Mouse (Mus musculus): ENCODE measurements around the gene Fam166b. TPM values are rescaled to one million over a fixed set of nuclear protein-coding genes. Genes with fewer than 3 reads are reported as not detected.
A peak's percentile ranks its signal among the peaks of the same experiment; 100 is the strongest.

The Fam166b gene
- total RNA-seq, 2 experiments from 2014 or later, result 0.27 to 0.97 TPM

DNA sequence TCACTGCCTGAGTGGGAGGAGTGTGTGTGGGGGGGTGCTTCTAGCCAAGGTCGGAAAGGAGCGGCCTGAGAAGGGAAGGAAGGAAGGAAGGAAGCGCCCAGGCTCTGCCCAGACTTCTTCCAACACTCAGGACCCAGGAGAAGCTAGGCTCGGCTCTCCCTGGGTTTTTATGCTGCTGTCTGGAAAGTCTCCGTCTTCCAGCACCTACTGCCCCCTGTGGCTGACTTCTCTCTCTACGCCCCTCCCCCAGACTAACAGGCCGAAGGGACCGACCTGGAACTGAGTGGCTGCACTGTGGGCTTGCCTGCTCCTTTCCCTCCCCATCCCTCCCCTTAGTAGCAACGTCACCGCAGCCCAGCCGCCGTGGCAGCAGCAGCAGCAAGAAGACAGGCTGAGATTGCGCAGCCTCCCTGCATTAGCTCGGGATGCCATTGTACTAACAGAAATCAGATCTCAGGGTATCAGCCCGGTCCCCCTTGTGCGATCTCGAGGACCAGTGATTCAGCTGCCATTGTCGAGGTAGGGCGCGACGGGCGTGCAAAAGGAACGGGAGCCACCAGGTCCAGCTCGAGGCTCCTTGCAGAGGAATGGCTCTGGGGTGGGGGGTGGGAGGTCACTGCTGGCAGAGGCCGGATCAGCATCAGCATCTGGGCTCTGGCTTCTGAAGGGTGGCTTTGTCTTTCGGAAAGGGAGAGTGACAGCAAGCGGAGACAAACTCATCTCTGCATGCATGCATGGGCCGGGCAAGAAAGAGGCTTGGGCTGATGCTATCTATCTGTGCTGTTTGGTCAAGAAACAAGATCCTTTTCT is 22.6 kb downstream of the Fam166b start:
- DNase-seq, result peak; percentile 84

DNA sequence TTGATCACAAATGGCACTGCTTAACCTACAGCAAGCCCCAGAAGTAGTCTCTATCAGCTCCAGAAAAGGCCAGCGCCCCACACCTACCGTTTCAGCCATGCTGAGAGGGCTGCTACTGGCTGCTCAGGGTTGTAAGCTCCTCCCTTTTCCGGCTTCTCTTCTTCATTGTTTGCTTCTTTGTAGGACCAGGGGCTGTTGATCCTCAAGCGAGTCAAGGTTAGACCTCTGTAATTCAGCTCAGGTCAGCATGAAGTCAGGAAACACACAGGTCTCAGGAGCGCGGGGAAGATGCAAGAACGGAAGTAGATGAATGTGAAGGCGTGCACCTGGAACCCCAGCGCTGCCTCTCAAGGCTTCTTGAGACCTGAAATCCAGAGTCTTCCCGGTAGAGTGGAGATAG is 24.2 kb downstream of the Fam166b start:
- DNase-seq, result no peak

DNA sequence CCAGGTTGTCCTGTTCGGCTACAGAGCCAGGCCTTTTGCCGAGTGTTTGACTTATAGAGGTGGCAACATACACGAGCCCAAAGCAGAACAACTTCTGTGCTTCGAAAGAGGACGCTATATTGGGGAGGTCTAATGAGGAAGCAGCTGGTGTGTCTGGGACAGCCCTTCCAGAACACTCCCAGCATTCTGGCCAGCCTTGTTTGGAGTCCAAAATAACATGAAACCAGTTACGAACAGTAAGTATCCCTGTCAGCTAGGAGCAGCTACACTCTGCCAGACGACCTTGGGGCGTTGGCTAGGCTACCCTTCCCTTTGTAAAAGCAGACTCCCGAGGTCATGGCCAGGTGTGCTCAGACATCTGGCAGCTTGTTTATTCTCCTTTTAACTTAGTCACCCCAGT is 26.7 kb downstream of the Fam166b start:
- DNase-seq, result peak; percentile 54

DNA sequence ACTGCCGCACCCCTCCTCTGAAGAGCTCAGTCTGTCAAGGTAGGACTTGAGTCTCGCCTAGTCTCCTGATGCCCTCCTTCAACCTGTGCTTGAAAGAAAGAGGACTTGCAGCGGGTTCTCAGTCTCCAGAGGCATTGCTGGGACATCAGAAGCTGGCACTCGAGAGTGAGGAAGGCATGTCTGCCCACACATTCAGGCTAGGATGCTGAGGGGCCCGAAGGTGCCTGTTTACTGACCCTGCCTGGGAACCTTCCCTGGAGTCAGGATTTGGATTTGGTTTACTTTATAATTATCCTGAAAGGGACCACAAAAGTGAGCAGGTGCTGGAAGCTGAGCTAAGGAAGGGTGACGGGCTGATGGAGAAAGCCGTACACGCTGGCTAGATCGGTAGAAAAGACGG is 27.4 kb downstream of the Fam166b start:
- DNase-seq, result no peak

DNA sequence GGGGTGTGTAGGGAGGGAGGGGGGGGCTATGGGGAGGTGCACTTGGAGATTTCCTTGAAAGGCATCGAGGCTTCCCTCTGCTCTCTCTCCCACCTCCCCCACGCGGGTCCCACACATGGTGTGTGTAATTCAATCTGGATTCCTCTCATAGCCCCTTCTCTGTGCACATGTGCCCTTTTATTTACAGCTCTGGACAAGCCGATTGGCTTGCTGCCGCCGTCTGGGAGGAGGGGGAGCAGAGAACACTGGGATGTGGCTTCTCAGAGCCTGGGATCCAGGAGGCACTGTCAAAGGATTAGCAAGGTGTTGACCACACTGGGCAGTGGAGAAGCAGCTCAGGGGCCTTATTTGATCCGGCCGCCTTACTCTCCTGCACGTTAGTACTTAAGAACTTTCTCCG is 28.0 kb downstream of the Fam166b start:
- DNase-seq, result no peak

DNA sequence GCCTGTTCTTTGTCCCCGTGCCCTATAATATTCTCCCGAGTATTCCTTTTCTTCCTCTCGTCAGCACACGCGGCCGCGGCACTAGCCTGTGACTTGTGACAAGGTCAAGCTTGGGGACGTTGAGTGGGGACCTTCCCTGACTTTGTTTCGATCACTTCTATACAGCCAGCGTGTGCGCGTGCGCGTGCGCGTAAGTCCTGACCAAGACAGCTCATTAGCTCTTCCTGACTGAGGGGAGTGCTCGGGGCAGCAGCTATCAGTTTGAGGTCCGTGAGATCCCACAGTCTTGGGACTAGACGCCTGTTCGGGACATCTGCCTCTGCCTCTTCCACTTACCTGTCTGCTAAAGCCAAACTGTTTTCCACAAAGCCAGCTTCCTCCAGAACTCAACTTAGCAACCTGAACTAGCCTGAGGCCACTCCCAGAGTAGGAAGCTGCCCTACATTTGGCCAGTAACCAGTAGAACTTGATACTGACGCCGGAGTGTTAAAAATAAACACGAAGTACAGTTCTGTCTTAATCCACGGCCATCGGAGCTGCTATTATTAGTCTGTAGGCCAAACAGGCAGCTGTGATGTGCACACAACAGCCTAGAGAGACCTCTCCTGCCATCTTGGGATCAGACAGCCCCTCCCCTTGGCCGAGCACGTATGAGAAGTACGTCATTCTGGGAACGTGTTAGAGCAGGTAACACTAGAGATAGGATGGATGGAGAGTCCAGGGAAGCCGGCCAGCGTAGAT is 29.4 kb downstream of the Fam166b start:
- no peak for DNase-seq

DNA sequence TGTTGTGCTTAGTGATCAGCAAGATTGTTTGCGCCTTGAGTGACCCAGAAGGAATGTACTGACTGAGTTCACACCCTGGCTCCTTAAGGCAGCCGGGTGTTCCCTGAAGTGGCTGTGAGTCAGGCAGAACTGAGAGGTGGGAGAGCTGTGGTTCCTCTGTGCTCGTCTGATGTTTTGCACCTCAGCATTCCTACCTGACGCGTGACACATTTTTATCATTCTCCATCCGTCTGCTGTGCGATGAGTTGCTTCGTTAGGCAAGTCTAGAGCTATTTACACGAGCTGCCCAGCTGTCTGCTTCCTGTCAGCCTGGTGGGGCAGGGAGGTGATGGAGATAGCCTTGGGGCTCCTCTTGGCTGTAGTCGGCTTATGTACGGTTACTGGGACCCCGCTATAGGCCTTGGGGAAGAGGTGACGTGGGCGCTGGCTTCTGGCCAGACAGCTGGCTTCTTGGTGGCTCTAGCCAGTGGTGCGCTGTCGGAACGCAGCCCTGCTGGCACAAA is 30.1 kb downstream of the Fam166b start:
- peak; percentile 83 for DNase-seq

DNA sequence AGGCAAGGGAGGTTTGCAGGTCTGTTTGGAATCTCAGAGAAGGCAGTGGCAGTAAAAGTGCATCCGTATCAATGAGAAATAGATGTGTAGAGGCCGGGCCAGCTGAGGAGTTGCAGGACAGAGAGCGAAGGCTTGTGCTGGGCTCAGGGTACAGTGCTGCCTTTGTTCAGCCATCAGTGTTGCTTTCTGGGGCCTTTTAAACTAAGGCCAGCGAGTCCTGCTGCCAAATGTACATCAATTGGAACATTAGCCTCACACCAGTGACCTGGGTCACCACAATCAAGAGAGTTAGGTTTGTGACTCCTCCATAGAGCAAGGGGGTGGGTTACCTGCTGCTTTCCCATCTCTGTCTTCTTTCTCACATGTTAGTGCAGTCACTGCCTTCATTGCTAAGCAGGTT is 30.9 kb downstream of the Fam166b start:
- no peak for DNase-seq

DNA sequence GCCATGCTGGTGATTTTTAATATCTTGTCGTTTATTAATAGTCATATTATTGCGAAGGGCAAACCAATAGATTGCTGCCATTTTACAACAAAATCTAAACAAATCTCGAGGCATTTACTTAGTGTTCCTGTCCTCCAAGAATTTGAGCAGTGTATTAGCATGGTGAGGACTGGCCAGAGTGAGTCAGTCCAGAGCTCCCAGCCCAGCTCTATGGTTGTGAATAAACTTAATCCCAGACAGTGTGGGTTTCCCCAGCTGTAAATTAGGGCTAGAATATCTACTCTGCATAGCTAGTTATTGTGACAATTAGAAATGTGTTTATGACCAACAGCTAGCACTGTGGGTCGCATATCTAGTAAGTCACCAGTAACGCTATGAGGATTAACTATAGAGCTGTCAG is 32.6 kb downstream of the Fam166b start:
- no peak for DNase-seq

DNA sequence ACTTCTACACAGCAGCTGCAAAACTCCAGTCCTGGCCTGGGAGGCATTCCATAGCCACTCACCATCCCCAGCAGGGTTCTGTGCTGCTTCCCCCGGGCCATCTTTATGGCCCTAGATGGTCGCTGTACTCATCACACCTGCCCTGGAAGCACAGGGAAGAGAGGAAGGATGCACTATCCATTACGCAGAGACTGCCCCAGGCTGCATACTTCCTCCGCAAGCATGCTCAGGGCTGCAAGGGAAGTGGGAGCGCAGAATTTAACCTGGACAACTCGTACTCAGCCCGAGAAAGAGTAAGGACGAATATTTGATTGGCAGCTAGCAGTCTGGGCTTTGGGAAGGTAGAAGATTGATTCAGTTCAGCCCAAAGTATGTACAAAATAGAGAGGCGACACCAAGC is 33.1 kb downstream of the Fam166b start:
- no peak for DNase-seq

DNA sequence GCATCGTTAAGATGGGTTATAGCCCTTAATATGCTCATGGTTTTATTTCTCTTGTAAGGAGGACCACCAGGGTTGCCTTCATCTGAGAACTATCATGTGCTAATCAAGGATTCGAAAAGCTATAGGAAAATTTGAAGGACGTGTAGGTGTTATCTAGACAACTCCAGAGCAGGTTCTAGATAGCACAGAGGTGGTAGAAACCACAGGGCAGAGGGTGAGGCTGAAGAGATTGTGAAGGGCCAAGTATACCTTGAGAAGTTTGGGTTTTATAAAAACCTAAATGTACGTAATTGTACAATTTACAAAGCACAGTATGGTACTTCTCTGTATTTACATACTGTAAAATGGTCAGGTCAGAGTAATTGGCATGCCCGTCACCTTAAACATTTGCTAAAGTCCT is 33.8 kb downstream of the Fam166b start:
- DNase-seq, result no peak

DNA sequence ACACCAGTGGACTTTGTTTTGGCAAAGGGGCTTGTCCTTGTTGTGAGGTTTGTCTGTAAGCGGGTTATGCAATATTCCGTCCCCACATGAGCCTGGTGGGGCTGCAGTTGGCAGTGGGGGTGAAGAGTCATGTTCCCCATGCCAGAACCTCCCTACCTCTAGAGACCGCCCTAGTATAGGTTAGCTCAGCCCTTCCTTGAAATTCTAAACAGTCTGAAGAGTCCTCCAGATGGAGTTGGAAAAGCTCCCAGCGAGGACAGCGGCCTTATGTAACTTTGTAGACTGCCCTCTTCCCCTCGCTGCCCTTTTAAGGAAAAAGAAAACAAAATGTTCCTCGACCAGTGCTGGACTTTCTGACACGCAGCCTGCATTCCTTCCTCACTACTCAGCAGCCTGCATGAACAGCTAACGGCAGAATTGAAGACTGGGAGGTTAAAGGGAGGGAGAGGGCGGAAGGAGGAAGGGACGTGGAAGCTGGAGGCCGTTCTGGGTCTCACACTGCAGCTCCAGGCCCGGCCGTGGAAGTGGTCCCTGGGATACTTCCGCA is 34.5 kb downstream of the Fam166b start:
- peak; percentile 75 for DNase-seq

DNA sequence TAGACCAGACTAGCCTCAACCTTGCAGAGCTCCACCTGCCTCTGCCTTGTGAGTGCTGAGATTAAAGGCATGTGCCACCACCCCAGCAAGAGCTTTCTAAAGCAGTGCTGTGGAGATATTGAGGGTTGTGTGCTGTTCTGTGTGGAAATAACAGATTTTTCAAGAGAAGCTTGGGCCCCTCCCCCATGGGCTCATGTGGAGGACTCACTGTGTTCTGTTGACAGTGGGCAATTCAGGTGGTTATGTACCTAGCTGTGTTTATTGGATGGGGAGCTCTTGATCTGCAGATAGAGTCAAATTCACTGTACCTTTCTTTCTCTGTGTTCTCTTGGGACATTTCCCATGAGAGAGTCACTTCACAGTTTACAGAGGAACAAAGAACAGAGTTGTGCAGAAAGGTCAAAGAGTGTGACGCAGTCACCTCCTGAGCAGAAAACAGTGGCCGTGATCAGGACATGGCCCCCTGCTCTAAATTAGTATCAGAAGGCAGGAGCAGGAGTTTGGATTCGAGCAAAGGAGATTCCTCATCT is 37.3 kb downstream of the Fam166b start:
- DNase-seq, result no peak

DNA sequence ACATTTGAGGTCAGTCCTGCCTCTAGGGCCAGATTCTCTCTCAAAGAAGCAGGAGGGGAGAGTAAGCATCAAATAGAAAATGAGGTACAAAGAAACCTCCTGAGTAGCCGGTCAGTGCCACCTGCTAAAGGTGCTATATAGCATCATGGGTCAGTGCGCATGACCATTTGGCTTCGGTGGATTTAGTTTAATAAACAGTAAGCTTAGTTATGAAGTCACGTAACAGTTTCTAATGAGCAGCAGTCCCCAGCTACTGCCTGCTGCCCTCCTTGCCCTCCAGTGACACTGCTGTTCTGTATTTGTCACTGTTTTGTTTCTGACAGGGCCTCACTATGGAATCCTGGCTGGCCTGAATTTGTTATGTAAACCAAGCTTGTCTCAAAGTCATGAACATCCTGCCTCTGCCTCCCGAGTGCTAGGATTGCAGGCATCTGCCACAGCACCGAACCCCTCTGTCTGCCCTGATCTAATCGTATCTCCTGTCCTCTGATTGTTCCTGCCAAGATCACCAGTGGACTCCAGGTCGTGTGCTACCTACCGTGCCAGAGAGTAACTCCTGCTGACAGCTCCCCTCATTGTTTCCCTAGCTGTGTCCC is 39.0 kb downstream of the Fam166b start:
- DNase-seq, result no peak

DNA sequence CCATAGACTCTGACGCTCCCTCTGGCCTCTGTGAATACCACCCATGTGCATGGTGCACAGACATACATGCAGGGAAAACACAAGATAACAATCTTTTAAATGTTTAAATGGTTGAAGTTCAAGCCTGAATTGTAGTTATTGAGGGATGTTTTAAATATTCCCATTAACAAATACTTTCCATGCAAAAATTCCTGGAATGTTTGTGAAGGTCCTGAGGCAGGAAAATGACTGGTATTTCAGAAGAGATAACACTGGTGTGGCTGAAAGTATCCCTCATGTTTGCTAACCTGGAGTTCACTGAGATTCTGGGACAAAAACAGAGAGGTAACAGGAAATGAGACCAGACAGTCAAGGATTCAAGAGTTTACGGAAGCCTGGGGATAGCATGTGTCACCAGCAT is 39.5 kb downstream of the Fam166b start:
- DNase-seq, result no peak

DNA sequence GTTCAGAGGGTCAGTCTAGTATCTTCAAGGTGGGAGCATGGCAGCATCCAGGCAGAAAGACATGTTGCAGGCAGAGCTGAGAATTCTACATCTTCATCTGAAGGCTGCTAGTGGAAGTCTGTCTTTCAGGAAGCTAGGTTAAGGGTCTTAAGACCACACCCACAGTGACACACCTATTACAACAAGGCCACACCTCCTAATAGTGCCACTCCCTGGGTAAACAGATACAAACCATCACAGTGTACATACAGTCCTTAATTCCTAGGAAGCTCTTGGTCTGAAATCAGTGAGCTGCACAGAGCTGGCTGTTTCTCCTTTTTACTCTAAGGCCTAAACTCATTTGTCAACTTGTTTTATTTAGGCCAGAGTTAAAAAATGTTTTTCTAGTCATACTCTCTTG is 42.0 kb downstream of the Fam166b start:
- DNase-seq, result no peak

DNA sequence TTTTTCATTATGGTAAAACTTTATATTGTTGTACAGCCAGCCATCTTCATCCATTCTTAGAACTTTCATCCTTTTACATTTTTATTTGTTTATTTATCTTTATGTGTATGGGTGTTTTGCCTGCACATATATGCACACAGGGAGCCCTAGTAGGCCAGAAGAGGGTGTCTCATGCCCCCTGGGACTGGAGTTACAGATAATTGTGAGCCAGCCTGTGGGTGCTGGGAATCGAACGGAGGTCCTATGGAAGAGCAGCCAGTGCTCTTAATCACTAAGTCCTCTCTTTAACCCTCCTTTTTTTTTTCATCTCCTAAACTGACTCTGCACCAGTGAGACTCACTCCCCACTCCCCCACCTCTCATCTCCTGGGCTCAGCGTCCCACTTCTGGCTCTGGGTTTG is 44.4 kb downstream of the Fam166b start:
- no peak for DNase-seq

DNA sequence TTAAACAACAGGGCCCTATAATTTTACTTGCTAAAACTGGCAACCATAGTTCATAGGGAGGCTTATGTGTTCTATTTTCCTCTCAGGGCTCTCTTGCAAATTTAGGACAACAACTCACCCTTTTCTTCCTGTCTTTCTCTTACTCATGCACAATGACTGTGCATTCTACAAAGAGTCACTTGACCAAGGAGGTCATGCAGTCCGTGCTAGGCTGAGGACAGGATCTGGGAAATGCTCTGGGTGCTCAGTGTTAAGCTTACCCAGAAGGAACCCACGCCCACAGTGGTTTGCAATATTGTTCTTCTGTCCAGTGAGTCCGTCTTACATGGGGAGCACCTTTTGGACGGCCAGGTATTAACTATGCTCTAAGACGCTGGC is 44.9 kb downstream of the Fam166b start:
- DNase-seq, result no peak

DNA sequence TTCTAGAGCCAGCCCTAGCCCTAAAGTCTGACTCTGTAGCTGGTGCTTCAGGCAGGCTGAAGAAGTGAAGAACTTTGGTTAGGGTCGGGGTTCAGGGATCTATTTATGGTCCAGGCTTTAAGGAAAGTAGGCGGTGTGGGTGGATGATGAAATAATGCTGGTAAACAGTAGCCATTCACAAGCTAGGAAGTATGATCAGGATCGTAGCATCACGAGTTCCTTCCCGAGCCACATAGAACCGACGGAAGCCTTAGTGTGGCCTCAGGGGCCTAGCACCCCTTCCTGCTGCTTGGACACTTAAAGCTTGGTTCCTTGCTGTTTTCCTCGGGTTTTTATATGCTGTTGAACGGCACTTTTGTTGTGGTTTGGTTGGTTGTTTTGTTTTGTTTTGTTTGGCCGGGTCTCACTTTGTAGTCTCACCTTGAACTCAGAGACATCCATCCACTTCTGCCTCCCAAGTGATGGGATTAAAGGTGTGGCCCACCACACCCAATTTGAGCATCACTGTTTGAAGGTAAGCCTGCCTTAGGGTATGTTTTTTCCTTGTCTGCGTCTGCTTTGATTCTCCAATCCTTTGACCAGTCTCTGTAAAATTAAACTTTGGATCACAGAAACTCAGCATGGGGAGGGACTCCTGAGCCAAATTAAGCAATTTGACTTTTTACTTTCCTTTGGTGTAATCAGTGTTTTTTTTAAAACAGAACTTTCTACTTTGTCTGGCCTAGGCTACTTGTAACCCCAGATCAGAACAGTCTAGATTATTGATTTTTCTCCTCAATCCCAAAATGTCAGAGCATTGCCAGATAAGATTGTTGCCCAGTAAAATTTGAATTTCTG is 45.5 kb downstream of the Fam166b start:
- DNase-seq, result no peak

DNA sequence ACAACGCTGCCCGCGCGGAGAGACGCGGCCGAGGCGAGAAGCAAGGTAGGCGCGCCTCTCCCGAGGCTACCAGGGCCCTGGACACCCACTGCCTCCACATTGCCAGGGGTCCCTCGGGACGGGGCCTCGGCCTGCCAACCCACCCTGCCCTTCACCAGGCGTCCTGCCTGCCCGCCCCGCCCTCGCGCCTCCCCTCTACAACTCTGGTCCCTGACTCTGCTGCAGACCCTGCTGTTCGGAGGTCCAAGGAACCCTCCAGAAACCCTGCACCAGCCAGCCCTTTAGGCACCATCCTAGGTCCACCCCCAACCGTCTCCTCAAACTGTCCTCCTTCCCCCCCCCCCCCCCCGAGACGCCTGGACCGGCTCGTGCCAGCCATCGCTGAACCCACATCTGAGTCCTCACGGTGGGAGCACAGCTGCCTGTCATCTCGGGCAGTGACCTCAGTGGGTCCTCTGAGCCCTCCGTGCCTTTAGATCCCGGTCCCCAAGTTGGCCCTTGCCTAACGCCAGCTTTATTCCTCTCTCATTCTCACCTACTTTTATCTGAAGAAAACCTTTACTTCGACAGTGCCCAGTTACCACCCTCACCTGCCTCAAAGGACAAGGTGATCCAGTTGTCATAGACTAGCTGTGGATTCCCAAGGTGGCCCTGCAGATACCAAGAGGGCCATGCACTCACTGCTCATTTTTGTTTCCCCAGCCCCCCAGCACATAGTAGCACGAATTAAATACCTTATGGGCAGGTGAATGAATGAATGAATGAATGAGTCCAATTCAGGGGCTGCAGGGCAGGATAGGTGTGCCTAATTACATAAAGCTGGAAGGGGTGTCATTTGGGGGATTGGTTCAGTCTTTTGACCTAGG is 46.5 kb downstream of the Fam166b start:
- DNase-seq, result no peak

Data from adrenal gland, postnatal 10 days (tissue).